Mouse (Mus musculus): ENCODE results near the gene Tm9sf1. TPM values are rescaled to one million over a fixed set of nuclear protein-coding genes. Genes with fewer than 3 reads are reported as not detected.

Gene Tm9sf1
- polyA plus RNA-seq, 1 experiment from 2014 or later = 76.0 TPM

DNA sequence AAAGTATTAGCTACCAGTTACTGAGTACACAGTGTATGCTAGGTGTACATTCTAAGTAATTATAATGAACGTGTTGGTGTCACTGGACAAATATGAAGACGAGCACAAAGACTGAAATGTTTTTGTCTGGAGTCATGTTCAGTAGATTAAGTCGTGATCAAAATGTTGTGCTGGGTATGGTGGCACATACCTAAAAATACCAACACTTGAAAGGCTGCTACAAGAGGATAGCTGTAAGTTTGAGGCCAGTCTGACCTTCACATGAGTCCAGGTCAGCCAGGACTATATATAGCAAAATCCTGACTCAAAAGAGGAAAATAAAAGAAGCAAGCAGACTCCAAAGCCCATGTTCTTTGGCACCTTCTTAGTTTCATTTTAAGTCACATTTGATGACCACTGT is 13.3 kb upstream of the Tm9sf1 start:
- Histone ChIP-seq H3K27me3 (ENCODE audit: insufficient read depth, poor library complexity, severe bottlenecking) (no peaks in the 10 kb centered on the region), H3K9me3 (no peaks in the 10 kb centered on the region), H3K36me3 (peaks cover 33% of the 10 kb centered on the region), H3K27ac (no peak overlapping the region), H3K4me1 (replicated peaks) (peaks cover 12% of the 10 kb centered on the region), H3K4me3 (no peak overlapping the region)
- DNase-seq (ENCODE audit: low spot score) = no peak
- 88% methylated on average over 3 of the region's 3 CpGs for WGBS

GRCm38 (mm10) chr14:55651528-55651927 is 7.9 kb upstream of the Tm9sf1 start:
- no peaks in the 10 kb centered on the region for H3K27me3 ChIP-seq (ENCODE audit: insufficient read depth, poor library complexity, severe bottlenecking)
- WGBS = 90% methylated on average over 7 of the region's 7 CpGs
- peaks cover 11% of the 10 kb centered on the region for H3K36me3 ChIP-seq
- no peaks in the 10 kb centered on the region for H3K4me1 ChIP-seq (replicated peaks)
- DNase-seq (ENCODE audit: low spot score) = no peak
- no peak overlapping the region for H3K4me3 ChIP-seq
- H3K27ac ChIP-seq = no peak overlapping the region
- no peaks in the 10 kb centered on the region for H3K9me3 ChIP-seq

DNA sequence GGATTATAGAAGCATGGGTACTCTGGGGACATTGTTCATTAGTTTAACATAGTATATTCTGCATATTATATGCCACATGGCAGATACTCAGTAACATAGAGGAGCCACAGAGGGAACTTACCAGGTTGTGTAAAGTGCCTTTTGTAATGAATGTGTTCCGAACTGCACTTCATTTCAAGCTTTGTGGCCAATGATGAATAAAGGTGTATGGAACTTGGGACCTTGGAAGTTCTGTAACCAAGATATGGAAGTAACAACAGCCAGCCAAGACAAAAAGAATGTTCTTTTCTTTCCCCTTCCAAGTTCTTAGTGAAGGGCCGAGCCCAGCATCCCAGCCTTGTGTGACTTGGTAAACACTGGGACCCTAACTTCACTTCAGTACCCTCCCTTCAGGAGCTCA is 6.3 kb upstream of the Tm9sf1 start, which contains the start of gene Tssk4:
TSS of gene Tssk4 (plus strand) at position 301 of the 400 bp plus-strand sequence.
- Histone ChIP-seq H3K36me3 (peaks cover 19% of the 10 kb centered on the region), H3K4me1 (replicated peaks) (peaks cover 5% of the 10 kb centered on the region), H3K9me3 (no peaks in the 10 kb centered on the region), H3K4me3 (no peak within 1 kb of the TSS), H3K27me3 (ENCODE audit: insufficient read depth, poor library complexity, severe bottlenecking) (no peaks in the 10 kb centered on the region), H3K27ac (no peak within 1 kb of the TSS)
- WGBS = 88% methylated on average over 2 of the region's 2 CpGs
- DNase-seq (ENCODE audit: low spot score) = no peak

GRCm38 (mm10) chr14:55644261-55644888 is 769 bp upstream of the Tm9sf1 start:
- peaks cover 45% of the 10 kb centered on the region for H3K36me3 ChIP-seq

DNA sequence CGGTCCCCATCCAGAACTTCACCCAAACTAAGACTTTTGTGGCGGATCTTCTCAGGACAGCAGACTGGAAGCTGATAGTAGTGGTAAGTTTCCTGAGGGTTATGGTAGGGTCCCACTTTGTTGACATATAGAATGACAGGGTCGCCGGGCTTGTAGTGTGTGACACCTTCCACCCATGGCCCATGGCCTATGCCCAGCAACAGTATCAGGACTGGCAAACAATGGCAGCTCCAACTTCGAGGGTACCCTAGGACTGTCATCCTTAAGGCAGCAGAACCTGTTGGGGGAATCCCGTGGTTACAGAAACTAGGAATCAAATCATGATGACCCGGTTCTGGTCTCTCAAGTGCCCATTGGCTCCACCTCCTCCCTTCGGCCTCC is 937 bp downstream of the Tm9sf1 start:
- Histone ChIP-seq H3K4me3 (peak overlapping the region; percentile 87), H3K27me3 (ENCODE audit: insufficient read depth, poor library complexity, severe bottlenecking) (no peaks in the 10 kb centered on the region), H3K36me3 (peaks cover 61% of the 10 kb centered on the region), H3K4me1 (replicated peaks) (peaks cover 23% of the 10 kb centered on the region), H3K9me3 (no peaks in the 10 kb centered on the region), H3K27ac (peak overlapping the region; percentile 99)
- DNase-seq (ENCODE audit: low spot score) = no peak
- 19% methylated on average over 8 of the region's 8 CpGs for whole genome bisulfite sequencing

More at GRCm38 (mm10) chr14:55644261-55644888, 769 bp upstream of the Tm9sf1 start:
- Histone ChIP-seq H3K27ac (peak overlapping the region; percentile 99), H3K27me3 (ENCODE audit: insufficient read depth, poor library complexity, severe bottlenecking) (no peaks in the 10 kb centered on the region), H3K4me1 (replicated peaks) (peaks cover 23% of the 10 kb centered on the region), H3K4me3 (peak overlapping the region; percentile 87), H3K9me3 (no peaks in the 10 kb centered on the region)
- 32% methylated on average over 17 of the region's 17 CpGs for WGBS
- DNase-seq (ENCODE audit: low spot score) = no peak

GRCm38 (mm10) chr14:55641291-55641690 is 2.3 kb downstream of the Tm9sf1 start:
- Histone ChIP-seq H3K4me1 (replicated peaks) (peaks cover 25% of the 10 kb centered on the region), H3K9me3 (no peaks in the 10 kb centered on the region), H3K36me3 (peaks cover 62% of the 10 kb centered on the region), H3K27me3 (ENCODE audit: insufficient read depth, poor library complexity, severe bottlenecking) (no peaks in the 10 kb centered on the region), H3K27ac (no peak overlapping the region), H3K4me3 (no peak overlapping the region)
- 96% methylated on average over 13 of the region's 13 CpGs for WGBS
- DNase-seq (ENCODE audit: low spot score) = no peak

- H3K4me1 ChIP-seq (replicated peaks) = peaks cover 29% of the 10 kb centered on the region
- H3K36me3 ChIP-seq = peaks cover 61% of the 10 kb centered on the region
- H3K27ac ChIP-seq = no peak overlapping the region
- 96% methylated on average over 14 of the region's 14 CpGs for WGBS
- H3K27me3 ChIP-seq (ENCODE audit: insufficient read depth, poor library complexity, severe bottlenecking) = no peaks in the 10 kb centered on the region
- no peak overlapping the region for H3K4me3 ChIP-seq
- no peak for DNase-seq (ENCODE audit: low spot score)
- no peaks in the 10 kb centered on the region for H3K9me3 ChIP-seq
Observed at GRCm38 (mm10) chr14:55640816-55641215, 2.8 kb downstream of the Tm9sf1 start.

- no peak for DNase-seq (ENCODE audit: low spot score)
- Histone ChIP-seq H3K36me3 (peaks cover 75% of the 10 kb centered on the region), H3K27ac (no peak within 1 kb of the TSS), H3K4me1 (replicated peaks) (peaks cover 32% of the 10 kb centered on the region), H3K9me3 (no peaks in the 10 kb centered on the region), H3K4me3 (no peak within 1 kb of the TSS), H3K27me3 (ENCODE audit: insufficient read depth, poor library complexity, severe bottlenecking) (no peaks in the 10 kb centered on the region)
- 95% methylated on average over 9 of the region's 9 CpGs for WGBS
Observed at GRCm38 (mm10) chr14:55637795-55638194, 5.8 kb downstream of the Tm9sf1 start, which contains the start of gene Gm49378. TSS of gene Gm49378 (minus strand) at chr14:55637895.

GRCm38 (mm10) chr14:55635523-55636007 is 8.0 kb downstream of the Tm9sf1 start, which contains the start of gene Ipo4:
TSS of gene Ipo4 (minus strand) at chr14:55635957.
- Histone ChIP-seq H3K9me3 (no peaks in the 10 kb centered on the region), H3K36me3 (peaks cover 84% of the 10 kb centered on the region), H3K4me3 (peak within 1 kb of the TSS; percentile 69), H3K27me3 (ENCODE audit: insufficient read depth, poor library complexity, severe bottlenecking) (no peaks in the 10 kb centered on the region), H3K4me1 (replicated peaks) (peaks cover 23% of the 10 kb centered on the region), H3K27ac (peak within 1 kb of the TSS; percentile 84)
- 3% methylated on average over 33 of the region's 33 CpGs for WGBS
- DNase-seq (ENCODE audit: low spot score) = peak; percentile 91

DNA sequence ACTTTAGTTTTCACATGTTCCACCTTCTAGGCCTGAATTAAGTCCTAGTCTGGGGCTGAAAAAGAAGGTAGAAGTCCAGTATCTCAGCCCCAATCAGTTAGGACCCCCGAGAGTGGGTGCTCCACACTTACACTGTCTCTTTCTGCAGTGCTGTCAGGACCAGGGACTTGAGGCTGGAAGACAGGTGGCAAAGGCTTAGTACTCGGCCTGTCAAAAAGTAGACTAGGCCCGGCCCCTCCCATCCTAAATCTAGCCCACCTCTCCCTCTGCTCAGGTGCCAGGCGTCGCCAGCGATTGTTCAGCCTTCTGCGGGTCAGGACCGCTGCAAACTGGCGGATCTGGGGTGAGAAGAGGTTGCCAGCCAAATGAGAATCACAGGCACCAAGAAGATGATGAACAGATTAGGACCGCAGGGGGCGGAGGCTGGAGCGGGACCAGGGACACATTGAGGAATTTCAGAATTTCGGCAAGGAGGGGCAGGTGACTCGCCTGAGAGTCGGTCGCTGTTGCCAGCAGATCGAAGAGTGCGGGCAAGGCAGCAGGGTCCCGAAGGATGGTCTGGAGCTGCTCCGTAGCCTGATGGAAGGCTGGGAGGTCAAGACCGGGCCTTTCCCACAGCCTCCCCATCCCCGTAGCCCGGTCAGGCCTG is 8.6 kb downstream of the Tm9sf1 start:
- Histone ChIP-seq H3K9me3 (no peaks in the 10 kb centered on the region), H3K4me1 (replicated peaks) (peaks cover 23% of the 10 kb centered on the region), H3K36me3 (peaks cover 84% of the 10 kb centered on the region), H3K27me3 (ENCODE audit: insufficient read depth, poor library complexity, severe bottlenecking) (no peaks in the 10 kb centered on the region), H3K27ac (peak overlapping the region; percentile 84), H3K4me3 (peak overlapping the region; percentile 69)
- no peak for DNase-seq (ENCODE audit: low spot score)
- 4% methylated on average over 23 of the region's 23 CpGs for WGBS

DNA sequence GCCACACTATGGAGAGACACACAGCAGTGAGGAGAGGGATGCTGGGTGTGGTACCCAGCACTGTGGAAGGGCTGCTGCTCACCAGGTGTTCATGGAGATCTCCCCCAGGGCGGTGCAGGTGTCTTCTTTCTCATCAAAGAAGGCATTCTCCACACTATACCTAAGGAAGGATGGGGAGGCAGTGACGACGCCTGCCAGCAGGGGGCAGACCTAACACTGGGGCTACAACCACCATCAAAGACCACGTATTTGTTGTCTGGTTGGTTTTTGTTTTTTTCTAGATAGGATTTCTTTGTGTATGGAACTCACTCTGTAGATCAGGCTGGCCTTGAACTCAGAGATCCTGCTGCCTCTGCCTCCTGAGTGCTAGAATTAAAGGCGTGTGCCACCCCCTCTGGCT is 14.3 kb downstream of the Tm9sf1 start:
- H3K9me3 ChIP-seq = no peaks in the 10 kb centered on the region
- H3K4me1 ChIP-seq (replicated peaks) = 0 out of 2 replicates have a peak, but pooled peaks cover 3% of the 10 kb centered on the region
- DNase-seq (ENCODE audit: low spot score) = peak; percentile 20
- no peak overlapping the region for H3K27ac ChIP-seq
- no peak overlapping the region for H3K4me3 ChIP-seq
- peaks cover 100% of the 10 kb centered on the region for H3K36me3 ChIP-seq
- WGBS = 61% methylated on average over 5 of the region's 5 CpGs
- H3K27me3 ChIP-seq (ENCODE audit: insufficient read depth, poor library complexity, severe bottlenecking) = no peaks in the 10 kb centered on the region

DNA sequence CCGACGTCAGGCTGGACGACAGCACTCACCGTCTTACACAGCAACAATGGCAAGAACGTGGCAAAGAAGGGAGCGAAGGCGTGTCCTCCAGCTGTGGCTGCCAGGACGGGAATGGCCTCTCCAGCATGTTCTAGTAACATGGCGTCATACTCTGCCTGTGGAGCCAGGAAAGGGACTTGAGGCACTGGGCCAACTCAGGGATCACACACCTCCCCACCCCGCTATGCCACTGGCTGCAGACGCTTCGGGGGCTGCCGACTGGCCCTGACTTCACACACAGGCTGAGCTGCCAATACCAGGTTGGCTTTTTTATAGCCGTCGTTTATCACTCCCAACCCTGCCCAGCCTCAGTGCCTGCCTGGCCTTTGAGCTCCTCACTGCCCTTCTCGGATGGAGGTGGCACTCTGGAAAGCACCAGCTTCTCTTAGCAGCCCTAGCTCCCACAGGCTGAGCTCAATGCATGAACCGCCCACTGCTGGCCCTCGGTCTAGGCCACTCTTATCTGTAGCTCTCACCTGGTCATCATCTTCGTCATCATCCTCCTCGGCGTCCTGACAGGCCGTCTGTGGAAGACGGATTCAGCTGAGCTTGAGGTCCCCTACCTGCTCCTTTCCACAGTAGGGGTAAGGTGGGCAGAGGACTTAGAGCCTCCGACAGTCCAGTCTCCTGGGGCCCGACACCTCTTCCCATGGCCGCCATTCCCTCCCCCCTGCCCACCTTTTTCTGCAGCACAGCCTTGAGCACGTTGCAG is 15.4 kb downstream of the Tm9sf1 start:
- Histone ChIP-seq H3K4me1 (replicated peaks) (no peaks in the 10 kb centered on the region), H3K4me3 (no peak overlapping the region), H3K36me3 (peaks cover 97% of the 10 kb centered on the region), H3K27me3 (ENCODE audit: insufficient read depth, poor library complexity, severe bottlenecking) (no peaks in the 10 kb centered on the region), H3K9me3 (no peaks in the 10 kb centered on the region), H3K27ac (no peak overlapping the region)
- WGBS = 95% methylated on average over 27 of the region's 27 CpGs
- no peak for DNase-seq (ENCODE audit: low spot score)
